Mouse (Mus musculus): ENCODE results near the gene Brd7. TPM values are rescaled to one million over a fixed set of nuclear protein-coding genes. Genes with fewer than 3 reads are reported as not detected.

Gene Brd7
- polyA plus RNA-seq, 1 experiment from 2014 or later: 86.4 TPM

- 82% methylated on average over 2 of the region's 2 CpGs for WGBS
- Histone ChIP-seq H3K9ac (no peak overlapping the region), H3K4me3 (replicated peaks) (no peak overlapping the region), H3K27me3 (no peaks in the 10 kb centered on the region), H3K36me3 (replicated peaks) (peaks cover 87% of the 10 kb centered on the region), H3K4me1 (no peaks in the 10 kb centered on the region), H3K4me2 (no peak overlapping the region), H3K9me3 (no peaks in the 10 kb centered on the region), H3K27ac (no peak overlapping the region)
- ATAC-seq (ENCODE audit: low FRiP score): no peak
Observed at GRCm38 (mm10) chr8:88339887-88340695, 21.9 kb downstream of the Brd7 start.

- H3K27me3 ChIP-seq: no peaks in the 10 kb centered on the region
- H3K9me3 ChIP-seq: no peaks in the 10 kb centered on the region
- peaks cover 87% of the 10 kb centered on the region for H3K36me3 ChIP-seq (replicated peaks)
- no peak for ATAC-seq (ENCODE audit: low FRiP score)
- H3K27ac ChIP-seq: no peak overlapping the region
- no peak overlapping the region for H3K4me2 ChIP-seq
- no peak overlapping the region for H3K4me3 ChIP-seq (replicated peaks)
- no peak overlapping the region for H3K9ac ChIP-seq
- WGBS: 58% methylated on average over 3 of the region's 3 CpGs
- no peaks in the 10 kb centered on the region for H3K4me1 ChIP-seq
Observed at GRCm38 (mm10) chr8:88339221-88339620, 22.8 kb downstream of the Brd7 start.

GRCm38 (mm10) chr8:88334975-88335374, 27.0 kb downstream of the Brd7 start:
- Histone ChIP-seq H3K4me3 (replicated peaks) (no peak overlapping the region), H3K27ac (no peak overlapping the region), H3K36me3 (replicated peaks) (peaks cover 86% of the 10 kb centered on the region), H3K4me2 (no peak overlapping the region), H3K9ac (no peak overlapping the region), H3K9me3 (no peaks in the 10 kb centered on the region), H3K4me1 (no peaks in the 10 kb centered on the region), H3K27me3 (no peaks in the 10 kb centered on the region)
- no peak for ATAC-seq (ENCODE audit: low FRiP score)
- 87% methylated on average over 3 of the region's 3 CpGs for WGBS

GRCm38 (mm10) chr8:88334384-88334783, 27.6 kb downstream of the Brd7 start:
- Histone ChIP-seq H3K36me3 (replicated peaks) (peaks cover 86% of the 10 kb centered on the region), H3K4me2 (no peak overlapping the region), H3K4me1 (no peaks in the 10 kb centered on the region), H3K9ac (no peak overlapping the region), H3K9me3 (no peaks in the 10 kb centered on the region), H3K27me3 (no peaks in the 10 kb centered on the region), H3K4me3 (replicated peaks) (no peak overlapping the region), H3K27ac (no peak overlapping the region)
- 99% methylated on average over 2 of the region's 2 CpGs for WGBS
- no peak for ATAC-seq (ENCODE audit: low FRiP score)

GRCm38 (mm10) chr8:88330816-88331215, 31.2 kb downstream of the Brd7 start:
- H3K27me3 ChIP-seq: no peaks in the 10 kb centered on the region
- no peak overlapping the region for H3K9ac ChIP-seq
- 94% methylated on average over 3 of the region's 3 CpGs for WGBS
- no peak overlapping the region for H3K27ac ChIP-seq
- no peaks in the 10 kb centered on the region for H3K9me3 ChIP-seq
- H3K36me3 ChIP-seq (replicated peaks): peaks cover 93% of the 10 kb centered on the region
- no peak overlapping the region for H3K4me2 ChIP-seq
- no peak for ATAC-seq (ENCODE audit: low FRiP score)
- H3K4me1 ChIP-seq: no peaks in the 10 kb centered on the region
- H3K4me3 ChIP-seq (replicated peaks): no peak overlapping the region

- no peak overlapping the region for H3K9ac ChIP-seq
- no peak overlapping the region for H3K27ac ChIP-seq
- no peaks in the 10 kb centered on the region for H3K9me3 ChIP-seq
- no peak for ATAC-seq (ENCODE audit: low FRiP score)
- 73% methylated on average over 6 of the region's 6 CpGs for WGBS
- H3K27me3 ChIP-seq: no peaks in the 10 kb centered on the region
- H3K36me3 ChIP-seq (replicated peaks): peaks cover 85% of the 10 kb centered on the region
- H3K4me1 ChIP-seq: no peaks in the 10 kb centered on the region
- H3K4me2 ChIP-seq: no peak overlapping the region
- no peak overlapping the region for H3K4me3 ChIP-seq (replicated peaks)
Observed at GRCm38 (mm10) chr8:88328689-88329088, 33.3 kb downstream of the Brd7 start.

GRCm38 (mm10) chr8:88326328-88326727, 35.7 kb downstream of the Brd7 start:
- H3K36me3 ChIP-seq (replicated peaks): peaks cover 64% of the 10 kb centered on the region
- H3K4me2 ChIP-seq: no peak overlapping the region
- no peak overlapping the region for H3K4me3 ChIP-seq (replicated peaks)
- WGBS: 96% methylated on average over 12 of the region's 12 CpGs
- no peak for ATAC-seq (ENCODE audit: low FRiP score)
- H3K27ac ChIP-seq: no peak overlapping the region
- no peaks in the 10 kb centered on the region for H3K4me1 ChIP-seq
- no peak overlapping the region for H3K9ac ChIP-seq
- no peaks in the 10 kb centered on the region for H3K27me3 ChIP-seq
- H3K9me3 ChIP-seq: no peaks in the 10 kb centered on the region

- Histone ChIP-seq H3K4me3 (replicated peaks) (no peak overlapping the region), H3K4me1 (no peaks in the 10 kb centered on the region), H3K9ac (no peak overlapping the region), H3K27me3 (no peaks in the 10 kb centered on the region), H3K36me3 (replicated peaks) (peaks cover 61% of the 10 kb centered on the region), H3K9me3 (no peaks in the 10 kb centered on the region), H3K4me2 (no peak overlapping the region), H3K27ac (no peak overlapping the region)
- WGBS: 93% methylated on average over 5 of the region's 5 CpGs
- no peak for ATAC-seq (ENCODE audit: low FRiP score)
Observed at GRCm38 (mm10) chr8:88325795-88326194, 36.2 kb downstream of the Brd7 start.

GRCm38 (mm10) chr8:88325251-88325650, 36.7 kb downstream of the Brd7 start:
- Histone ChIP-seq H3K27ac (no peak overlapping the region), H3K4me3 (replicated peaks) (no peak overlapping the region), H3K4me2 (no peak overlapping the region), H3K27me3 (no peaks in the 10 kb centered on the region), H3K36me3 (replicated peaks) (peaks cover 58% of the 10 kb centered on the region), H3K9ac (no peak overlapping the region), H3K9me3 (no peaks in the 10 kb centered on the region), H3K4me1 (no peaks in the 10 kb centered on the region)
- 68% methylated on average over 5 of the region's 5 CpGs for whole genome bisulfite sequencing
- ATAC-seq (ENCODE audit: low FRiP score): no peak

GRCm38 (mm10) chr8:88324760-88325159, 37.2 kb downstream of the Brd7 start:
- no peak overlapping the region for H3K4me2 ChIP-seq
- H3K9ac ChIP-seq: no peak overlapping the region
- no peaks in the 10 kb centered on the region for H3K27me3 ChIP-seq
- no peaks in the 10 kb centered on the region for H3K4me1 ChIP-seq
- no peak overlapping the region for H3K27ac ChIP-seq
- 95% methylated on average over 11 of the region's 11 CpGs for WGBS
- no peaks in the 10 kb centered on the region for H3K9me3 ChIP-seq
- ATAC-seq (ENCODE audit: low FRiP score): no peak
- H3K4me3 ChIP-seq (replicated peaks): no peak overlapping the region
- H3K36me3 ChIP-seq (replicated peaks): peaks cover 53% of the 10 kb centered on the region

GRCm38 (mm10) chr8:88323523-88323922, 38.5 kb downstream of the Brd7 start:
- H3K27ac ChIP-seq: no peak overlapping the region
- WGBS: 90% methylated on average over 5 of the region's 5 CpGs
- peaks cover 41% of the 10 kb centered on the region for H3K36me3 ChIP-seq (replicated peaks)
- no peaks in the 10 kb centered on the region for H3K4me1 ChIP-seq
- H3K9me3 ChIP-seq: no peaks in the 10 kb centered on the region
- no peak overlapping the region for H3K4me2 ChIP-seq
- H3K27me3 ChIP-seq: no peaks in the 10 kb centered on the region
- no peak overlapping the region for H3K9ac ChIP-seq
- H3K4me3 ChIP-seq (replicated peaks): no peak overlapping the region
- ATAC-seq (ENCODE audit: low FRiP score): no peak

- no peak for ATAC-seq (ENCODE audit: low FRiP score)
- Histone ChIP-seq H3K27me3 (no peaks in the 10 kb centered on the region), H3K4me3 (replicated peaks) (no peak overlapping the region), H3K9me3 (no peaks in the 10 kb centered on the region), H3K4me2 (no peak overlapping the region), H3K4me1 (peaks cover 2% of the 10 kb centered on the region), H3K36me3 (replicated peaks) (peaks cover 21% of the 10 kb centered on the region), H3K27ac (no peak overlapping the region), H3K9ac (no peak overlapping the region)
- 91% methylated on average over 5 of the region's 5 CpGs for WGBS
Observed at GRCm38 (mm10) chr8:88321387-88321786, 40.6 kb downstream of the Brd7 start.

- H3K36me3 ChIP-seq (replicated peaks): 0 out of 2 replicates have a peak, but pooled peaks cover 9% of the 10 kb centered on the region
- H3K4me2 ChIP-seq: no peak overlapping the region
- peaks cover 2% of the 10 kb centered on the region for H3K4me1 ChIP-seq
- no peaks in the 10 kb centered on the region for H3K9me3 ChIP-seq
- H3K9ac ChIP-seq: no peak overlapping the region
- H3K27me3 ChIP-seq: no peaks in the 10 kb centered on the region
- ATAC-seq (ENCODE audit: low FRiP score): no peak
- no peak overlapping the region for H3K4me3 ChIP-seq (replicated peaks)
- no peak overlapping the region for H3K27ac ChIP-seq
- 94% methylated on average over 6 of the region's 6 CpGs for WGBS
Observed at GRCm38 (mm10) chr8:88320134-88320533, 41.9 kb downstream of the Brd7 start.
